Mouse (Mus musculus): ENCODE data around the gene Smu1. TPM values are rescaled to one million over a fixed set of nuclear protein-coding genes. Genes with fewer than 3 reads are reported as not detected.

Gene Smu1
- total RNA-seq, 2 experiments from 2014 or later, result 83.9 to 141 TPM

Other genes starting within 250 kb of the Smu1 start
- 11.3 and 21.4 TPM in 2 replicates for gene Aptx, start 54.7 kb downstream of the Smu1 start, total RNA-seq (2015)
- gene Aptx, start 54.7 kb downstream of the Smu1 start, total RNA-seq (2017), result 11.2 and 16.5 TPM in 2 replicates
- gene Dnaja1, start 35.8 kb downstream of the Smu1 start, total RNA-seq (2015), result 156 and 168 TPM in 2 replicates
- 332 and 482 TPM in 2 replicates for gene Dnaja1, start 35.8 kb downstream of the Smu1 start, total RNA-seq (2017)
- gene B4galt1, start 96.1 kb upstream of the Smu1 start, total RNA-seq (2015), result 69.8 and 71.5 TPM in 2 replicates
- gene B4galt1, start 96.1 kb upstream of the Smu1 start, total RNA-seq (2017), result 41.2 and 46.5 TPM in 2 replicates
- gene Spink4, start 162.1 kb upstream of the Smu1 start, total RNA-seq (2015), result not detected in 2 replicates
- not detected in 2 replicates for gene Spink4, start 162.1 kb upstream of the Smu1 start, total RNA-seq (2017)
- 163 and 167 TPM in 2 replicates for gene Bag1, start 190.4 kb upstream of the Smu1 start, total RNA-seq (2015)
- 361 and 403 TPM in 2 replicates for gene Bag1, start 190.4 kb upstream of the Smu1 start, total RNA-seq (2017)
- 52.0 and 55.4 TPM in 2 replicates for gene Chmp5, start 190.5 kb upstream of the Smu1 start, total RNA-seq (2015)
- 81.4 and 87.2 TPM in 2 replicates for gene Chmp5, start 190.5 kb upstream of the Smu1 start, total RNA-seq (2017)
- gene Nfx1, start 213.0 kb upstream of the Smu1 start, total RNA-seq (2015), result 47.5 and 51.8 TPM in 2 replicates
- gene Nfx1, start 213.0 kb upstream of the Smu1 start, total RNA-seq (2017), result 70.5 and 71.5 TPM in 2 replicates